Mouse (Mus musculus): Measurements from ENCODE around the gene Itprip. TPM values are rescaled to one million over a fixed set of nuclear protein-coding genes. Genes with fewer than 3 reads are reported as not detected.

Itprip gene
- 18.4 and 23.3 TPM in 2 replicates for polyA plus RNA-seq (2015; fragmentation: Nextera tagmentation; extraction: Ambion mirVana)

DNA sequence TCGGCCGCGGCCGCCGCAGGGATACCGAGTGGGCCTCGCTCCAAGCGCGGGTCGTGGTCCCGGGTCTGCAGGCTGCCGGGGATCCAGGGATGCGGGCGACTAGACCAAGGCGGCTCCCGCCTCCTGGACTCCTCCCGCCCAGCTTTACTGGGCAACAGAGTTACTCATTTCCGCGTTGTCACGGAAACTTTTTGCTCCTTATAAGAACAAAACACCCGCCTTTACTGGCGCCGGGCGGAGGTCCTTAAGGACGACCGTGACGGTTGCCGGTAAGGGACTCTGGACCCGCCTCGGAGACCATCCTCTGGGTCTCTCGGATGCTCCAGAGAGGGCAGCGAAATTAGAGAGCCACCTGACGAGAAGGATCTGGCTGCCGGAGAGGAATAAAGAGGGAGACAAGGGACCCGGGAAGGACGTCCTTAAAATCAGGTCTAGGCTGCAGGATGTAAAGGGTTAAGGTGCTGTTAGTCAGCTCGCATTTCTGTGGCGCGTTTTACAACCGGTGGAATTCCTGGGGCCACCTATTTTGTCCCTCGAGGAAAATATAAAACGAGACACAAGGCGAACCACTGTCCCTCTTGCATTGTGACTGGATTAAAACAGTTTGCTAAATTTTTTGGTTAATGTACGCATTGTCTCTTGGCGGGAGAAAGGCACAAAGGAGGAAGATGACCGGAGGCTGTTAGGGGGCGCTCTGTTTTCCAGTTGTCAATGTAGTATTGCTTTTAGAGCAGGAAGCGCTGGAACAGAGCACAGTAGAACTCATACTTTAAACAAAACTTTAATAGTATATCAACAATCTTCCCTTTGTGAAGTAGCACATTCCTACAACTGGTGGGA is at the start of gene Itprip, which contains the start of gene Cfap43:
Gene Itprip, minus strand, starts transcription at position 174 of the 840 bp plus-strand sequence.
Gene Cfap43, minus strand, starts transcription at position 162 of the 840 bp plus-strand sequence.
- peak; percentile 82 for ATAC-seq (replicated peaks; ENCODE audit: extremely low read depth, insufficient read depth, low FRiP score)
- Histone ChIP-seq H3K4me3 (ENCODE audit: low read length) (peak within 1 kb of the TSS; percentile 75), H3K27me3 (ENCODE audit: control insufficient read depth, insufficient read depth, low read length) (no peaks in the 10 kb centered on the region), H3K4me2 (ENCODE audit: low read depth, low read length) (peak within 1 kb of the TSS; percentile 86), H3K9me3 (replicated peaks; ENCODE audit: control insufficient read depth, low read length) (no peaks in the 10 kb centered on the region), H3K9ac (ENCODE audit: low read length) (peak within 1 kb of the TSS; percentile 93), H3K4me1 (ENCODE audit: control insufficient read depth, insufficient read depth, low read length) (peaks cover 20% of the 10 kb centered on the region), H3K27ac (ENCODE audit: low read length) (peak within 1 kb of the TSS; percentile 99), H3K36me3 (ENCODE audit: control insufficient read depth, insufficient read depth) (no peaks in the 10 kb centered on the region)
- under 1% methylated on average over 48 of the region's 48 CpGs for WGBS

DNA sequence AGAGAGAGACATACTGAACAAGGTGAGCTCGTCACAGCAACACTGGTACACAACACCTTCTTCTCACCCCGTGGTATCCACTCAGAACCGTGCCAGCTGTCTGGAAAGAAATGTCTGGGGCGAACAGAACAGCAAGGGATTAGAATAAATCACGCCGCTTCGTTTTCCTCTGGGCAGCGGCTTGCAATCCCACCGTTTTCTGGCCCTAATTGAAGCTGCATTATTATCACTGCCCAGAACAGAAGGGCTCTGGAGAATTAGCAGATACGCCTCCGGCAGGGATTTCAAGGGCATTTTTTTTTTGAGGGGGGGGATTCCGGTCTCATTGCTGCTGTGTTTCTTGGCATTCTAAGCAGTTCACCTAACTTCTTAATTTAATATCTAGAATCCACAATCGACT is 39.1 kb upstream of the Itprip start:
- Histone ChIP-seq H3K36me3 (ENCODE audit: control insufficient read depth, insufficient read depth) (no peaks in the 10 kb centered on the region), H3K4me1 (ENCODE audit: control insufficient read depth, insufficient read depth, low read length) (no peaks in the 10 kb centered on the region)
- 69% methylated on average over 13 of the region's 13 CpGs for WGBS

GRCm38 (mm10) chr19:47953169-47953568 is 34.1 kb upstream of the Itprip start:
- Histone ChIP-seq H3K4me2 (ENCODE audit: low read depth, low read length) (no peak overlapping the region), H3K9me3 (replicated peaks; ENCODE audit: control insufficient read depth, low read length) (no peaks in the 10 kb centered on the region), H3K9ac (ENCODE audit: low read length) (no peak overlapping the region), H3K4me1 (ENCODE audit: control insufficient read depth, insufficient read depth, low read length) (no peaks in the 10 kb centered on the region), H3K27ac (ENCODE audit: low read length) (no peak overlapping the region), H3K27me3 (ENCODE audit: control insufficient read depth, insufficient read depth, low read length) (no peaks in the 10 kb centered on the region), H3K4me3 (ENCODE audit: low read length) (no peak overlapping the region), H3K36me3 (ENCODE audit: control insufficient read depth, insufficient read depth) (no peaks in the 10 kb centered on the region)
- 85% methylated on average over 9 of the region's 9 CpGs for WGBS
- no peak for ATAC-seq (replicated peaks; ENCODE audit: extremely low read depth, insufficient read depth, low FRiP score)

More for the DNA sequence above, 39.1 kb upstream of the Itprip start:
- H3K27me3 ChIP-seq (ENCODE audit: control insufficient read depth, insufficient read depth, low read length) = no peaks in the 10 kb centered on the region
- no peak overlapping the region for H3K27ac ChIP-seq (ENCODE audit: low read length)
- H3K4me2 ChIP-seq (ENCODE audit: low read depth, low read length) = no peak overlapping the region
- no peaks in the 10 kb centered on the region for H3K9me3 ChIP-seq (replicated peaks; ENCODE audit: control insufficient read depth, low read length)
- no peak for ATAC-seq (replicated peaks; ENCODE audit: extremely low read depth, insufficient read depth, low FRiP score)
- no peak overlapping the region for H3K4me3 ChIP-seq (ENCODE audit: low read length)
- no peak overlapping the region for H3K9ac ChIP-seq (ENCODE audit: low read length)

GRCm38 (mm10) chr19:47950946-47951345 is 31.8 kb upstream of the Itprip start:
- H3K9ac ChIP-seq (ENCODE audit: low read length) = no peak overlapping the region
- no peak overlapping the region for H3K4me3 ChIP-seq (ENCODE audit: low read length)
- no peak overlapping the region for H3K4me2 ChIP-seq (ENCODE audit: low read depth, low read length)
- 0 out of 2 replicates have a peak, but pooled peaks cover 2% of the 10 kb centered on the region for H3K27me3 ChIP-seq (ENCODE audit: control insufficient read depth, insufficient read depth, low read length)
- no peaks in the 10 kb centered on the region for H3K36me3 ChIP-seq (ENCODE audit: control insufficient read depth, insufficient read depth)
- no peaks in the 10 kb centered on the region for H3K9me3 ChIP-seq (replicated peaks; ENCODE audit: control insufficient read depth, low read length)
- ATAC-seq (replicated peaks; ENCODE audit: extremely low read depth, insufficient read depth, low FRiP score) = no peak
- H3K27ac ChIP-seq (ENCODE audit: low read length) = no peak overlapping the region
- no peaks in the 10 kb centered on the region for H3K4me1 ChIP-seq (ENCODE audit: control insufficient read depth, insufficient read depth, low read length)
- 76% methylated on average over 7 of the region's 7 CpGs for WGBS

GRCm38 (mm10) chr19:47946821-47947465 is 27.8 kb upstream of the Itprip start:
- no peak for ATAC-seq (replicated peaks; ENCODE audit: extremely low read depth, insufficient read depth, low FRiP score)
- 33% methylated on average over 23 of the region's 23 CpGs for WGBS
- no peaks in the 10 kb centered on the region for H3K9me3 ChIP-seq (replicated peaks; ENCODE audit: control insufficient read depth, low read length)
- peak overlapping the region; percentile 34; the same call in 1 of the 2 replicates for H3K4me3 ChIP-seq (ENCODE audit: low read length)
- H3K27me3 ChIP-seq (ENCODE audit: control insufficient read depth, insufficient read depth, low read length) = 0 out of 2 replicates have a peak, but pooled peaks cover 2% of the 10 kb centered on the region
- H3K36me3 ChIP-seq (ENCODE audit: control insufficient read depth, insufficient read depth) = no peaks in the 10 kb centered on the region
- H3K4me2 ChIP-seq (ENCODE audit: low read depth, low read length) = peak overlapping the region; percentile 56
- H3K9ac ChIP-seq (ENCODE audit: low read length) = no peak overlapping the region
- no peak overlapping the region for H3K27ac ChIP-seq (ENCODE audit: low read length)
- no peaks in the 10 kb centered on the region for H3K4me1 ChIP-seq (ENCODE audit: control insufficient read depth, insufficient read depth, low read length)

GRCm38 (mm10) chr19:47939361-47939760 is 20.3 kb upstream of the Itprip start:
- Histone ChIP-seq H3K4me2 (ENCODE audit: low read depth, low read length) (no peak overlapping the region), H3K9me3 (replicated peaks; ENCODE audit: control insufficient read depth, low read length) (no peaks in the 10 kb centered on the region), H3K27me3 (ENCODE audit: control insufficient read depth, insufficient read depth, low read length) (peaks cover 11% of the 10 kb centered on the region), H3K9ac (ENCODE audit: low read length) (no peak overlapping the region), H3K27ac (ENCODE audit: low read length) (no peak overlapping the region), H3K4me3 (ENCODE audit: low read length) (no peak overlapping the region), H3K36me3 (ENCODE audit: control insufficient read depth, insufficient read depth) (no peaks in the 10 kb centered on the region), H3K4me1 (ENCODE audit: control insufficient read depth, insufficient read depth, low read length) (peaks cover 5% of the 10 kb centered on the region; the same call in 1 of the 2 replicates)
- 78% methylated on average over 6 of the region's 6 CpGs for WGBS
- ATAC-seq (replicated peaks; ENCODE audit: extremely low read depth, insufficient read depth, low FRiP score) = no peak

DNA sequence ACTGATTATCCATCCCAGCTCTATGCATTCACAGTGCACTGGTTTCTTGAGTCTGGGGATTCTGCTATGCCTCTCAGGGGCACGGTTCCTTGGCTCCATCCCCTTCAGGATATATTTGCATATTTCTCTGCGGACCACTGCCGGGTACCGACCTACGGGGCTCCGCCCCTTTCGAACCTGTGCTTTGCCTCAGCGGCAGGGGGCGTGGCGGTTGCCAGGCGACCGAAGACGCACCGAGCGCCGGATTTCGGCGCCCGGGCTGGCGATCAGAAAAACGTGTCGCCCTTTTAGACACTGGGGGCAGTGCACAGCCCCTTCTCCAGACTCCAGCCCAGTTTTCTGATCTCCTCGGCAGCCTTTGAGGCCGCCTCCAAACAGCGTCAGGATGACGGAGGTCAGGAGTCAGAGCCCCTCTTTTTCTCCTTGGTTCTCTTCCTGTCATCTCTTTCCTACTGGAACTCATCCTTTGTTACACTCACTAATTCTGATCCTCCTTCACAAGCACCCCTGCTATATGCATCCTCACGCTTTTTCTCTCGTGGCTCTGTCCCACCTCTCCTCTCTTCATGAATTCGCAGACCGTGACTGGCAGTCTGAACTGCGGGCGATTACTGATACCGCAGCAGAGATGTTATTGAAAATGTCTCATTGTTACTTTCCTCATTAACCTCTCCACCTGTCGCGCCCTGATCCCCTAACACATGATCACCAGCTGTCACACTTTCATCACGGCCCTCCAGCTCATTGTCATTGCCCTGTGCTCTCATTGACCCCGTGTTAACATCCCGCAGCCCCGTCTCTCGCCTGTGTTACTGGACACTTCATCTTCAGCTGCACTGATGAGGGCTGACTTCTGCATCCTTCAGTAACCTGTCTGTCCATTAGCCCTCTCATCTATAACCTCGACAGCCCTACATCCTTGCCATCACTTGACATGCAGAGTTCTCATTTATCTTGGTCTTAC is 18.6 kb upstream of the Itprip start, which contains the start of gene Cfap58:
Gene Cfap58, plus strand, starts transcription at position 233 of the 964 bp plus-strand sequence.
- Histone ChIP-seq H3K4me3 (ENCODE audit: low read length) (peak within 1 kb of the TSS; percentile 47), H3K9me3 (replicated peaks; ENCODE audit: control insufficient read depth, low read length) (no peaks in the 10 kb centered on the region), H3K27me3 (ENCODE audit: control insufficient read depth, insufficient read depth, low read length) (peaks cover 11% of the 10 kb centered on the region), H3K9ac (ENCODE audit: low read length) (peak within 1 kb of the TSS; percentile 41), H3K27ac (ENCODE audit: low read length) (no peak within 1 kb of the TSS), H3K4me1 (ENCODE audit: control insufficient read depth, insufficient read depth, low read length) (peaks cover 5% of the 10 kb centered on the region; the same call in 1 of the 2 replicates), H3K4me2 (ENCODE audit: low read depth, low read length) (peak within 1 kb of the TSS; percentile 83), H3K36me3 (ENCODE audit: control insufficient read depth, insufficient read depth) (no peaks in the 10 kb centered on the region)
- ATAC-seq (replicated peaks; ENCODE audit: extremely low read depth, insufficient read depth, low FRiP score) = peak; percentile 45
- whole genome bisulfite sequencing = 7% methylated on average over 41 of the region's 41 CpGs

- H3K9me3 ChIP-seq (replicated peaks; ENCODE audit: control insufficient read depth, low read length) = no peaks in the 10 kb centered on the region
- 67% methylated on average over 9 of the region's 9 CpGs for WGBS
These were observed 17.8 kb upstream of the Itprip start for GRCm38 (mm10) chr19:47936938-47937337.

More at GRCm38 (mm10) chr19:47936938-47937337, 17.8 kb upstream of the Itprip start:
- no peaks in the 10 kb centered on the region for H3K36me3 ChIP-seq (ENCODE audit: control insufficient read depth, insufficient read depth)
- H3K9ac ChIP-seq (ENCODE audit: low read length) = no peak overlapping the region
- peaks cover 11% of the 10 kb centered on the region for H3K27me3 ChIP-seq (ENCODE audit: control insufficient read depth, insufficient read depth, low read length)
- peak overlapping the region; percentile 47 for H3K4me3 ChIP-seq (ENCODE audit: low read length)
- peak overlapping the region; percentile 83 for H3K4me2 ChIP-seq (ENCODE audit: low read depth, low read length)
- H3K27ac ChIP-seq (ENCODE audit: low read length) = no peak overlapping the region
- ATAC-seq (replicated peaks; ENCODE audit: extremely low read depth, insufficient read depth, low FRiP score) = no peak
- peaks cover 5% of the 10 kb centered on the region; the same call in 1 of the 2 replicates for H3K4me1 ChIP-seq (ENCODE audit: control insufficient read depth, insufficient read depth, low read length)

Data from heart, embryonic 16.5 days (tissue).